Mouse (Mus musculus): ENCODE data around the gene Tcp11l1.

Tcp11l1 gene

DNA sequence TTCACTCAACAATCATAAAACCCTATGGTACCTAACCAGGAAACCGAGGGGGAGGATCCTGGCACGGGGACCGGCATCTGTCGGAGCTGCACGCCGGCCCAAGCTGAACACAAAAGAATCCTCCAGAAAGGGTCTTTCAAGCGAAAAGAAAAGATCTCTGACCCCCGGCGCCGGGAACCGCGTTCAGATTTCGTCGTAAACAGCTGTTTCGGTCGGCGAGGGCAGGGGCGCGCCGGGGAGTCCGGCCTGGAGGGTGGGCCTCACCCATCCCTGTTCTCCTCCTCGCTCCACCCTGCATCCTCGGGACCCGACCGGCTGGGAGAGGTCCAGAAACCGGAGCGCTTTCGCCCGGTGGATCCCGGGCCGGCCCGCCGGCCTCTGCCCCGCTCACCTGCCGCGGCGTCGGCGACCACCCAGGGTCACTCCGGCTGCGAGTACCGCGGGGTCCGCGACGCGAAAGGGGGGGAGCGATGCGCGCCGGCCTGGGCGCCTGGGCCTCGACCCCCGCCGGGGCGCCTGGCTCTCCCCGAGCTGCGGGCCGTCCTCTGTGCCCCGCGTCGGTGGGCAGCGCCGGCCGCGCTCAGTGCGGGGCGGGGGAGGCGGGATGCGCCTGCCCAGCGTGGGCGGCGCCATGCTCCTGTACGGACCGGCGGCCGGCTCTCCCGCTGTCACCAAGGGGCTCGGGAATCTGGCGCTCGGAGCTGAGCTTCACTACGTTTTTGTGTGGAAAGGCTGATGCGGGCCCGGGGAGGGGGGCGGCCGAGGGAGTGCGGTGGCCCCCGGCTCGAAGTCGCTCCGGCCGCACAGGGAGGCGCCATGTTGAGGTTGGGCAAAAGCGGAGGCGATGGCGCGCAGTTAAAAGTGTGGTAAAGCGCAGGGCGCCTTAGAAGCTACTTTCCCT, at the start of gene Tcp11l1:
Tcp11l1 (minus strand) TSS at position 585 of the 901 bp plus-strand sequence.
- peak; percentile 19 for DNase-seq (ENCODE audit: low read depth)

DNA sequence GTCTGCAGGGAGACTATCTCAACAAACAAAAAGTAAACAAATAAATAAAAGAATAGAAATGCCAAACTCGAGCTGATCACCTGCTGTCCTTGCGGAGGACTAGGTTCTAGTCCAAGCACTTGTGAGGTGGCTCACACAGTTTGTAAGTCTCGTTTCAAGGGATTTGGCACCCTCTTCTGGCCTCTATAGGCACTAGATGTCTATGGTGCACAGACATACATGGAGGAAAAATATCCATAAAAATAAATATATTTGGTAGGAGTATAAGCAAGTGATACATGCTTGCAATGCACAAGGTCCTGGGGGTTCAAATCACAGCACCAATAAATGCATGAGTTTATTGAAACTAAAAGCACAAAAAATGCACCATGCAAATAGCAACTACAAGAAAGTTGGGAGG, 38.6 kb upstream of the Tcp11l1 start:
- DNase-seq (ENCODE audit: low read depth): peak; percentile 29

DNA sequence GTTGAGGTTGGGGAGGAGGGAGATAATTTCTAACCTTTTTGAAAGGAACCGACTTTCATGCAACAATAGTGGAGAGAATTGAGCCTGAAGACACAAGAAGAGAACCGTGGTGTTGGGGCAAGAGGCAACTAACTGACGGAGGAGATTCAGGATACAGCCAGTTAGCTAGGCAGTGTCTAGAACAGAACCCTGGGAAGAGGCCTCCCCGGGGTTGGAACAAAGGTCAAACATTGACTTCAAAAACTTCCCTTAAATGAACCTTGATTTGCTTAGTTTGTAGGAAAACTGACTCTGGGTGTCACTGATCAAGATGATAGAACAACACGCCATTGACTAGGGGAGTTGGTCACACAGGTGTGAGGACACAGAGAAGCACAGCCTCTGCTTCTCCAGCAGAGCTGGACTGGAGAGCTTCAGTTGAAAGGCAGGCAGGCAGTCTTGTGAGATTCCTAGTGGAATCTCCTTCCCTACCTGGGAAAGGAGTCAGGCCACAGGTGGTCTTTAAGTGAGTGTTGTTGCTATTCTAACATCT, 36.7 kb upstream of the Tcp11l1 start:
- DNase-seq (ENCODE audit: low read depth): no peak

DNA sequence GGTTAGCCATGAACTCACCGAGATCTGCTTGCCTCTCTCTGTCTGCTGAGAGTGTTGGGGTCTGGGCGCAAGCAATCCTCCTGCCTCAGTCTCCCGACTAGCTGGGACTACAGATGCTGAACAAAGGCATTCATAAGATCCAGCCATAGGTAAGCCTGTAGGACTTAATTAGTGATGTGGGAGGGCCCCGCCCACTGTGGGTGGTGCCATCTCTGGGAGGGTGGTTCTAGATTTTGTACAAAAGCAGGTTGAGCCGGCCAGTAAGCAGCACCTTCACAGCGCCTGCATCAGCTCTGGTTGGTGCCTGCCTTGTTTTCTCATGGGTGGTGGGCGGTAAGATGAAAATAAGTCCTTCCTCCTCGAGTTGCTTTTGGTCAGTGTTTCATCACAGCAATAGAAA, 34.3 kb upstream of the Tcp11l1 start:
- DNase-seq (ENCODE audit: low read depth): peak; percentile 56

DNA sequence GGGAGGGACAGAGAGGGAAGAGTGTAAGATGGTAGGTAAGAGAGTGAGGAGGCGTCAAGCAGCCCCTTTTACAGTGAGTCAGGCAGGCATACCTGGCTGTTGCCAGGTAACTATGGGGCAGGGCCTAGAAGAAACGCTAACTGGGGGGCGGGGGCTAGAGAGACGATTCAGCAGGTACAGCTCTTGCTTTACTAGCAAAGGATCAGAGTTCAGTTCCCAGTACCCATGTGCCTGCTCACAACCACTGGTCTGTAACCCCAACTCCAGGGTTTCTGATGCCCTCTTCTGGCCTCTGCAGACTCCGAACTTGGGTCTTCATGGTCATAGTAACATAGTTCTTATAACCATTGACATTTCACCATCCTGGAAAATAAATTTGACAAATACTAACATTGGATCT, 32.0 kb upstream of the Tcp11l1 start:
- no peak for DNase-seq (ENCODE audit: low read depth)

DNA sequence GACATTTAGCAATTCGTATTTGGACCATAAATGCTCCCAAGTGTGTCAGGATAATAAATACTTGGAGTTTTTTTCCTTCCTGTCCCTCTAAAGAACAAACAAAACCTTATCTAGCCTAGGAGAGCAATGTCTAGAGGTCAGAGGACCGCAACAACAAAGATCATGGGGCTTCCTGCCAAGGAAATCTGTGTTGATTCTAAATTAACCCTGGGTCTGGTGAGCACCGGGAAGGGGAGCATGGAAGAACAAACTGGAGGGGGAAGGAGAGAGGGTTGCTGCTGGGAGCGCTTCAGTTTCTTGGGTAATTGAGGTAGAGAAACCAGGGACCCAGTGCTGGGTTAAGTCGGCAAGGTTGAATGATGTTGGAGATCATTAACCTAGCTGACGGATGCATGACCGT, 31.2 kb upstream of the Tcp11l1 start:
- DNase-seq (ENCODE audit: low read depth): no peak

DNA sequence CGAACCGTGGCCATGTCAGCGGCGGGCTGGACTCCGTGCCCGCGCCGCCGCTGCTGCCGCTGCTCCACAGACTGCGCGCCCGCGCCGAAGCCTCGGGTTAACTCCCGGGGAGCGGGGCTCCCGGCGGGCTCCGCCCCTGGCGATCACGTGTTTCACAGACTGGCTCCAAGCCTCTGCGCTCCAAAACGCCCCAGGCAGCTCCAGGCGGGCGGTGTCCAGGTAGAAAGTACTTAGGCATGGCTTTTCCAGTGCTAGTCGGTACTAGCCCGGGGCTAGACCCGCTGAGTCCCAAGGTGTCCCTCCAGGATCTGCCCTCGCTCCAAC, 30.7 kb upstream of the Tcp11l1 start, which contains the start of gene Depdc7:
Depdc7 (minus strand) TSS at position 138 of the 324 bp plus-strand sequence.
- DNase-seq (ENCODE audit: low read depth): peak; percentile 83

DNA sequence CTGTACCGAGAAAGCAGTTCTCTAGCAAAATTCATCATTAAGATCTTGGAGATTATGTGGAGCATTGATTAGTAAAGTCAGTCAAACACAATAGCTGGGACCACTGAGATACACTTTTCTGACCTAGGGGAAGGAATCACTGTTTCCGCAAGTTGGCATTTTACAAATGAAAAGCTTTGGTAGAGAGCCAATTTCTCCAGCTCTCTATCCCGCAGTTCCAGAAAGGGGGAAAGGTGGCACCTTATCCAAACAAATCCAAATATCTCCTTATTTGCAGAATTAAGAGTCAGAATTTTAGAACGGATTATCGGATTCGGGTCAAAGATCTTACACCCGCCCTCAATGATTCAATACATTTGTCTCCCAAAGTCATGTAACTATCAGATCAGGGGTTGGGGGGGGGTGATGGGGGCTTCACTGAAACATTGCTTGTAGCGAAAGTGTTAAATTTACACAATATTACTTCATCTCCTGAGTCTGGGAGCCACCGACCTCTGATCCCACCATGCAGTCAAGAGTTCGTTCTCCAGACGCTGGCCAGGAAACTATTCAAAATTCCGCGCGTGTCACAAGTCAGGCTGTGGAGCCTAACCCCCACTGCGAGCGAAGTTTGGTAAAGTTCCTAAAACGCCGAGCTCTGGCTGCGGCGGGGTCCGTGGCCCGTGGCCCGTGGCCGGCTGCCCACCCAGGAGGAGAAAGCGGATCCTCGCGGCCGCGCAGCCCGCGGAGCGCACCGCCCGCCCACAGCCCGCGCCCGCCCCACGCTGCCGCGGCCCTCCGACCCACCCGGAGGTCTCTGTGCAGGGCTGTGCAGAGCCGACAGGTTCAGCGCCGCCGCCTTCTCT, 30.1 kb upstream of the Tcp11l1 start:
- DNase-seq (ENCODE audit: low read depth): no peak

DNA sequence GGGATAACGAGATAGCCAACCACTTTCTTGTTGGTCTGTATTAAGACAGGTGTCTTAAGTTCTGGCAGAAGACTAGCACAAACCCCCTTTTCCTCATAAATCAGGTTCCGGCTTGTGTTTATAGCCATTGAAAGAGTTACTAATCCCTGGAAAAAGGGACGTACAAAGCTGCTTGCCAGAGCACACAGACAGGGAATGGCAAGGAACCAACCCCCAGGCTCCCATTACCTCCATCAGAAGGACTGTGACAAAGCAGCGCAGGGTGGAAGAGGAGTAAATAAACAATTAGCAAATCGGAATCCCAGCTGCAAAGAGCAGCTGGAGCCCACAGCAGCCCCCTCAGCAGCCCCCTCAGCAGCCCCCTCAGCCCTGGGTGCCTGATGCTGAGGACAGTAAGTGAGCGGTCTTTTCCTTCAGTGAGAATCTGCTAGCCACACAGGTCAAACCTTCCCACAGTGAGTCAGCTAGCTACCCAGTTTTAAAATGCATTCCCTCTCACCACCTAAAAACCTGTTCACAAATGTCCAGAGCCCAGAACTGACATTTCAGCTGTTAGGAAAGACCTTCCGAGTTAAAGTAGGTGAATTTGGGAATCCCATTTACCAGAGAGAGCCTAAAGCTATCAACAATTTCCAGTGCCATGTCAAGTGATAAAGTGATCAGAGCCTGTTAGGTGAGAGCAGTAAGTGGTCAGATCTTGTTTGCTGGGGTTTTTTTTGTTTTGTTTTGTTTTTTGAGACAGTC, 29.2 kb upstream of the Tcp11l1 start:
- DNase-seq (ENCODE audit: low read depth): no peak

DNA sequence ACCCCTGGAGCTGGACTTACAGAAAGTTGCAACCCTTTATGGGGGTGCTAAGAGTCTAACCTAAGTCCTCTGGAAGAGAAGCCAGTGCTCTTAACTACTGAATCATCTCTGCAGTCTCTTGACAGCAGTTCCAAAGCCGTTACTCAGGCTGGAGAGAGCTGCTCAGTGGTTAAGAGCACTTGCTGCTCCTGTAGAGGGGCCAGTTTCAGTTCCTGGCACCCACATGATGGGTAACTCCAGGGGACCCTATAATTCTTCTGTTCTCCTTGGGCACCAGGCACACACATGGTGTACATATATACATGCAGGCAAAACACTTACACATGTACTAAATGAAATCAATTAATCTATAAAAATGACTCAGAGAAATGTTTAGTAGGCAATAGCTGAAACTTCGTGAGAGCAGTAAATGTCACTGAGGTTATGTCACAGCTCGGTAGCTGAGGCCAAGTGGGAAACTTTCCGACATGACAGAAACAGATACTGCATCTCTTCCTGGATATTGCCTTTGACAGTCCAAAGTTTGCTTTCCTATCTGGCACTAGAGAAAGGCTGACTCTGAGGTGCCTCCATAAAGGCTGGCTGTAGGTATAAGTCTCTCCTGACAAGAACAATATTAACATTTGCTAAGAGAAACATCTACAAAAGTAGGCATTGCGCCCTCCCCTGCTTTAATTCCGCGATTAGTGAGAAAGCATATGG, 28.4 kb upstream of the Tcp11l1 start:
- DNase-seq (ENCODE audit: low read depth): no peak

DNA sequence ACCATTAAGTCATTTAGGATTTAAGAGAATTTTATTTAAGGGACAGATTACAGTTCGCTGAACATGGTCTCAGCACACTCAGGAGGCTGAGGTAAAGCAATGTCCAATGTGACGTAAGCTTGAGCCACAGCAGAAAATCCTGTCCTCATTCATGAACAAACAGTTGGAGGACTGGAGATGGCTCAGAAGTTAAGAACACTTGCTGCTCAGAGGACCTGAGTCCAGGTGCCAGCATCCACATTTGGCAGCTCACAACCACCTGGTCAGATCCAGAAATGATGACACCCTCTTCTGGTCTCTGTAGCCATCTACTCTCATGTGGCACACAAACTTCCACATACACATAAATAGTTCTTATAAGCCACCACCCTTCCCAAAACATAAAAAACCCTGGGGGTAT, 27.7 kb upstream of the Tcp11l1 start:
- no peak for DNase-seq (ENCODE audit: low read depth)

DNA sequence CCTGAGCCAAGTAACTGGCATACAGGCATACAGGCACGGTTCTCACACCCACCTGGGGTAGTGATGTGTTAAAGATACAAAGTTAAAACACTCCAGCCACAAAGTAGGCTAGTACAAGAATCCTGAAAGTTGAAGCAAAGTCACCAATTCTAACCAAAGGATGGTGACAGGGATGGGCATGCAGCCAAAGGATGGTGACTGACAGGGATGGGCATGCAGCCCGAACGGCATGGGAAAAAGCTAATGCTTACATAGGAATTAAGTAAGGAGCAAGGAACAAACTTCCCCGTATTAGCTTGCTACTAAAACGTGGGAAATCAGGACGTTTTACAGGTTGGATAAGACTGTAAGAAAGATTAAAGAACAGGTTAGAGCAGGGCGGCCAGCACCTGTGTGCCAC, 24.3 kb upstream of the Tcp11l1 start:
- DNase-seq (ENCODE audit: low read depth): no peak

DNA sequence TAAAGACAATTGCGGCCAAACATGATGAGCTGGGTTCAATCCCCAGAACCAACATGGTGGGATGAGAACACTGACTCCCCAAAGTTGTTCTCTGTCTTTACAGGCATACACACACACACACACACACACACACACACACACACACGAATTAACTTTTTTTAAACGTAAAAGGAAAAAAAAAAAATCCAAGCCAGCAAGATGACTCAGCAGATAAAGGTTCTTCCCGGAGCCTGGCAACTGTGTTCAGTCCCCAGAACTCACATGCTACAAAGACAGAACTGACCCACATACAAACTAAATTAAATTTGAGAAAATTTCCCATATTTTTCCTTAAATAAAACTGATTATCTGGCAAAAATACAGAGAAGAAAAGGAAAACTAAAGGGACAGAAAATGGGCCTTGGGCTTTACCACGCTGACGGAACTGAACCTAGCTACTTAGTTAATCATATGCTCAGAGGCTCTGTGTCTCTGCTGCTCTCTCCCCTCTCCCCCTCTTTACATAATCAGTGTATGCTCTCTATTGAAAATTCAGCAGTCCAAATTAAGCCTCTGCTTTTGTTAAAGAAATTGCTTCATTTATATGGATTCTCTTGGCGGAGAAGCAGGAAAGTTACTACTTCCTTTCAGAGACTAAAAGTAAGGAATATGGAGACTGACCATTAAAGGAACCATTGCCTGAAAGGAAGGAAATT, 20.7 kb upstream of the Tcp11l1 start:
- no peak for DNase-seq (ENCODE audit: low read depth)

DNA sequence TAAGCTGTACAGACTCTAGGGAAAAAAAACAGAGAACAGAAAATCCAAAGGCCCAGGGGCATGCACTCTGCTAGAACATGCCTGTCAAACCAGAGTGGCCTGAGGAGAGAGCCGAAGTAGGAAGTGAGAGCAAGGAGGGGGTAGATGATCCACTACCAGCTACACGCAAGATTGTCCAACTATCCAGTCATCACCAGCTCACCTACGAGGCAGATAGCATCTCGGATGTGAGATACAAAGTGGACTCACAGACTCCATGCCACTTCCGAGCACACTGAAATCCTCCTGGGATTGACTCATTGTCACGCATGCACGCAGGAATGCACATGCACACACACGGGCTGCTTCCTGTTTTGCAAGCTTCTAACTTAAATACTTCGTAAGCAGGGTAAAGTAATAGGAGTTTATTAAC, 20.1 kb upstream of the Tcp11l1 start:
- no peak for DNase-seq (ENCODE audit: low read depth)

DNA sequence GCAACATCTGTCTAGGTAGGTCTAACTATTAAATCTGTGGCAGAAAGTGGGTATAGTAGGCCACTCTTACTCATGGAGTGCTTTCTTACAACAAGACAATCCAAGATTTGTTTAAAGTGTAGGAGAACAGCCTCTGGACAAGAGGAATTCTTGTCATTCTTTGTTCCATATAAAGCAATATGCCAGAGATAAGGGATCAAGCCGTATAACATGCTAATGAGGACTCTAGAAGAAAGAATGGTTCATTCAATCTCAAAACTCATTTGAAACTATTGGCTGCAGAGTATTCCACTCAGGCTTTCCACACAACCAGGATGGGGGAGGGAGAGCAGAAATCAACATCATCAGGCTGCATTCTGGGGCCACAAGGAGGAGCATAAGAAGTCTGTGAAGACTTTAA, 15.4 kb upstream of the Tcp11l1 start:
- DNase-seq (ENCODE audit: low read depth): no peak

DNA sequence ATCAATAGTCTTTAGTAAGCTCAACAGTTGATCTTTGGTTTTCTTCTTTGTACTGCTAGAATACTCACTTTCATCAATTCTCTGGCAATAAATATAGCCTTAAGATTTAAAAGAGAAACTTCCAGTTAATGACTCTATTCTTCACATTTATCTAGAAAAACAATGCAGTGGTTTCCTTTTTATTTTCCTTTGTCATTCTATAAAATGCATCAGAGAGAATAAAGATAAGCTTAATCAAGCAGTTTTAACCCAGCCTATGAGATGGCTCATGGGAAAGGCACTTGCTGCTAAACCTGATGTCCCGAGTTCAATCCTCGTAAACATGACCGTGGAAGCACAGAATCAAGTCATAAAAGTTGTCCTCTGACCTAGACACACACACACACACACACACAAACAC, 10.1 kb upstream of the Tcp11l1 start:
- no peak for DNase-seq (ENCODE audit: low read depth)

DNA sequence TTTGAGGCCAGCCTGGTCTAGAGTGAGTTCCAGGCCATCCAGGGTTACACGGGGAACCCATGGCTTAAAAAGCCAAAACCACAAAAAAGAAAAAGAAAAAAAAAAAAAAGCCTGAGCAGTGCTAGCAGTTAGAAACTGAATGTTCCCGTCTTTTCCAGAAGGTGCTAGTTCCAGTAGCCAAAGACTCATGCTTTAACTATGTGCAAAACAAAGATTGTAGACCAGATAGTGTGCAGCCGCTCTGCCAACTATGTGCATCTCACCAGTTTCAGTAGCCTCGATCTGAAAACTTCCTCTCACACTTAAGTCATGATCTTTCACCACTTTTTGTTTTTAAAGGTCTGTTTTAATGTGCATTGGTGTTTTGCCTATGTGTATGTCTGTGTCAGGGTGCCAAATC, 5.9 kb upstream of the Tcp11l1 start:
- no peak for DNase-seq (ENCODE audit: low read depth)

DNA sequence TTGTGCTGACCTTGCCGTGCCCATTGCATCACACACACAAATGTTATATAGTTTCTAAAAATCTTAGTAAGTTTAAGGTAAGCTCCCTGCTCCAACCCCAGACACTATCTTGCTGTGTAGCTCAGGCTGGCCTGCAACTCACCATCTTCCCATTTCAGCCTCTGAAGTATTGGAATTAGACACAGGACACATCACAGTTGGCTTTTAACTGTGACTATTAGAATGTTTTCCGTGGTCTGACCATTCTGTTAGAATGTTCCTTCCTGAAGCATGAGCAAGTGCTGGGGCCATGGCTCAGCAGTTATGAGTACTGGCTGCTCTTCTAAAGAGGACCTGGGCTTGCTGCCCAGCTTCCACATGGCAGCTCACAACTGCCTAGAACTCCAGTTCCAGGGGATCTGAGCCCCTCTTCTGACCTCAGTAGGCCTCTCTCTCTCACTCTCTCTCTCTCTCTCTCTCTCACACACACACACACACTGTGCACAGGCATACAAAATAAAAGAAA, 5.3 kb upstream of the Tcp11l1 start:
- no peak for DNase-seq (ENCODE audit: low read depth)

DNA sequence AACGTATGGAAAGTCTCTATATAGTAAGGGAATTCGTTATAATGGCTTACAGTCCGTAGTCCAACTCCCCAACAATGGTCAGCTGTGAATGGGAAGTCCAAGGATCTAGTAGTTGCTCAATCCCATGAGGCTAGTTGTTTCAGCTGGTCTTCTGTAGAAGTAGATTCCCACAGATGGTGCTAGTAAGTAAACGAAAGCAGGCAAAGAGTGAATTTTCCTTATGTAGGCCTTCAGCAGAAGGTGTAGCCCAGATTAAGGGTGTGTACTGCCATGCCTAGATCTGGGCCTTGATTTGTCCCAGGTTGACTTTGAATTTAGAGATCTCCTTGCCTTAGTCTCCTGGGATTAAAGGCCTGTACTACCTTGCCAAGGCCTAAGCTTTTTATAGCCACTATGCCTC, 4.3 kb upstream of the Tcp11l1 start, which contains the start of gene Pin1rt1:
Pin1rt1 (minus strand) TSS at position 101 of the 400 bp plus-strand sequence.
- no peak for DNase-seq (ENCODE audit: low read depth)

DNA sequence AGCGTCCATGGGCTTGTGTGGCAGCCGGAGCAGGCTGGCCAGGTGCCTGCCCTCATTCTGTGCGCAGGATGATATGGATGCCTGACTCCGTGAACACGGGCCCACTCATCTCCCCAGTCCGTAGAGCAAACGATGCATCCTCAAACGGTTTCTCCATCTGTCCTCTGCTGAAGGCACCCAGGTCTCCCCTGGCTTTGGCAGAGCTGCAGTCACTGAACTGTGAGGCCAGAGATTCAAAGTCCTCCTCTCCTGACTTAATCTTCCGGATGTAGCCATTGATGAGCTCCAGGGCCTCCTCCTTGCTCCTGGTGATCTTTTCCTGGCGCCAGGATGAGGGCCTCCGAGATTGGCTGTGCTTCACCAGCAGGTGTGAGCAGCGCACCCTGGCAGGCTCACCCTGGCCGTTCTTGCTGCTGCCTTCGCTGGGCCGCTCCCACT, 2.3 kb upstream of the Tcp11l1 start:
- DNase-seq (ENCODE audit: low read depth): no peak

DNA sequence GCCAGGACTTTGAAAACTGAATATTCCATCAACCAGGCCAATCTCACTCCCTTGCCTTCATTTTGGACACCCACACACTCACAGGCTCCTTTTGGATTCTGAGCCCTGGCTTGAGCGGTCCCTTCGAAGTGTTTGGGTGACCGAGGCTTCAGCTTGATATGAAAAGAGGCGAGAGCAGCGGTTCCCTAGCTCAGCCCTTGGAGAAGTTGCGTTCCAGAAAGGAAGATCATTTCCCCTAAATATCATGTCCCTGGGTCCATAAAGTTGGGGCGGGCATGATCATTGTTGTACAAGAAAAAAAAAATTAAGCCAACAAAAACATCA, 479 bp upstream of the Tcp11l1 start:
- DNase-seq (ENCODE audit: low read depth): no peak

All from c-Kit-positive CD71-positive TER-119-negative erythroid progenitor cells, embryonic 14.5 days (primary cell).